Mouse (Mus musculus) spleen, adult 12 weeks (tissue): ENCODE data around the gene Bptf.
"Not testable (repeated sequence)": the region's sequence is repeated elsewhere in the genome, so short reads cannot be mapped to it uniquely, and the experiment has no call there.

ENCODE experiments used
- DNase-seq: peaks from one replicate; pipeline ENCODE4 v3.0.0; 2022; ENCODE audit warnings: low spot score

Bptf gene

DNA sequence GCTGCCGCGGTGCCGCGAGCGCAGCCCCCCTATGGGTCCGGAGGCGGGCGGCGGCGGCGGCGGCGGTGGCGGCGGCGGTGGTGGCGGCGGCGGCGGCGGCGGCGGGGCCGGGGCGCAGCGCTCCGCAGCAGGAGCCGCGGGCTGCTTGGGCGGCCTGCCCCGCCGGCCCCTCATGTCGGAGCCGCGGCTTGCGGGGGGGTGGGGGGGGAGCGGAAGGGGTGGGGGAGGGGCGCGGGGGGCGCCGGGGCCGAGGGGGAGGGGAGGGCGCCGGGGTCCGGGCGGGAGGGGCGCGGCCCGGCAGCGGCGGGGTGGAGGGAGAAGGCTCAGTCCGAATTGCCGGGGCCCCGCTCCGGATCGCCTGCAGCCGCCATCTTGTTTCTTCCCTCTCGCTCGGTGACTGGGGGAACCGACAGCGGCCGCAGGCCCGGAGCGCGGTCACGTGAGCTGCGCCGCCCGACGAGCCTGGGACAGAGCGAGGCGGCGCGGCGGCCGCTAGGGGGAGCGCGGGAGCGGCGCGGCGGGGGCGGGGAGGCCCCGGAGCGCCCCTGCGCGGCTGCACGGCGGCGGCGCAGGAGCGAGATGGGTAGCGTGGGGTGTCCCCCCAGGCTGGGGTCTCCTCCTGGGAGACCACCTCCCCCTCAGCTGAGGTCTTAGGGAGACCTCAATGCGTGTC, at the start of gene Bptf:
Gene Bptf, minus strand, starts transcription at position 379 of the 673 bp plus-strand sequence.
- peak; percentile 82 for DNase-seq

DNA sequence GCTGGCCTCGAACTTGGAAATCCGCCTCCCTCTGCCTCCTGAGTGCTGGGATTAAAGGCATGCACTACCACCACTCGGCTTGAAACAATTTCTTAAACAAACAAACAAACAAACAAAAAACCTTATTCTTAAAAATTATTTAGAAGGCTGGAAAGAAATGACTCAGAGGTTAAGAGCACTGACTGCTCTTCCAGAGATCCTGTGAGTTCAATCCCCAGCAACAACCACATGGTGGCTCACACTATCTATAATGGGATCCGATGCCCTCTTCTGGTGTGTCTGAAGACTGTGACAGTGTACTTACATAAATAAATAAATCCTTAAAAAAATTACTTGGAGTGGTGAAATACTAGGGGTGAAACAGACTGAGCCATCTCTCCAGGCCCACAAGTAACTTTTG, 29.3 kb upstream of the Bptf start:
- DNase-seq, result no peak

DNA sequence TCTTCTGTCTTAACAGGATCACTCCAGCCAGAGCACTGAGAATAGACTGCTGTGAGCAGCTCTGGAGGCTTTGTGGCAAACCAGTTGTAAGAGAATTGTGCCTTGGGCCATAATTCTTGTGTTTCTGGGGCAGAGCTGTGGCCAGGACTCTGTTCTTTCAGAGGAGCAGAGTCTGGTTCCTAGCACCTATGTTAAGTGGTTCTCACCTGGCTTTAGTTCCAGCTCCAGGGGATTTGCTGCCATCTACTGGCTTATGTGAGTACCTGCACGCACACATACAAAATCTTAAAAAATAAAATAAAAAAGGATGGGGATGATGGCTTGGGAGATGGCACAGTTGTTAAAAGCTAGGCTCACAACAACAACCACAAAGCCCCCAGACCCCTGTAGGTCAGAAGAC, 27.1 kb upstream of the Bptf start:
- DNase-seq, result no peak

DNA sequence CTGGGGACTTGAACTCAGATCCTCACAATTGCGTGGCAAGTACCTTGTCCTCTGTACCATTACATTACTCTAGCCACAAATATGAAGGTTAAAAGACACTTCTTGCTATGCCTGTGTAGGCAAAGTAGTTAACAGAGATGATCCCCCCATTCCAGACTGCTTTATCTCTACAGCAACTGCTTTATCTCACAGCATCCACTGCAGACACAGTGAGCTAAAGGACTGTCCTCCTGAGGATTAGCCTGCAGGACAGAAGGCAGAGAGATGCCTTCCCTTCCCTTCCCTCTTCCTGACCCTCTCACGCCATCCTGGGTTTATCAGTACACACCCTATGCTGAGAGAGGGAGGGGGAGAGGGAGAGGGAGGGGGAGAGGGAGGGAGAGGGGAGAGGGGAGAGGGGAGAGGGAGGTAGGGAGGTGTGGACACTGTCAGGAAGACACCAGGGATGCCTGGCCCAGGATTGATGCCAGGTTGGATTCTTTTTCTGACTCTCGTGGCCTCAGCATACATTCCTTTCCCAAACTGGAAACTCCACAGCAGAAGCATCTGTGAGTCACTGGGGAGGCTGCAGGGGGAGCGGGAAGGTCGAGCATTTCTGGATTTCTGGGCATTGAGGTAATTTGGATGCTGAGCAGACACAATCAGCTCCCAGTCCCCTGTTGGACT, 25.2 kb upstream of the Bptf start:
- DNase-seq, result no peak

DNA sequence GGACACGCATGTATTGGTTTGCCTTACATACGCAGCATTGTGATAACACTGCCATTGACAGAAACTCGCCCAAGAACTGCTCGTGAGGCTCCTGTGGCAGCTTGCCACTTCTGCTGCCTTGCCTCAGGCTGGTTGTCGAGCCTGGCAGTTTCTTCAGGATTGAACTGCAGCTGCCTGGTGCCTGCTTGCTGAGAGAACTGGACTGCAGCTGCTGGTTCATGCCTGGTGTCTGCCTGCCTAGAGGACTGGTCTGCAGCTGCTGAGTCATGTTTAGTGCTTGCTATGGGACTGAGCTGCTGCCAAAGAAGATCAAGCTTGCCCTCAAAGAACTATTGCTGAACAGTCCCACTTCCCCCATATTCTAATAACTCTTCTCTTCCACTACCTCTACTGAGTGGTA, 23.4 kb upstream of the Bptf start:
- DNase-seq, result no peak

DNA sequence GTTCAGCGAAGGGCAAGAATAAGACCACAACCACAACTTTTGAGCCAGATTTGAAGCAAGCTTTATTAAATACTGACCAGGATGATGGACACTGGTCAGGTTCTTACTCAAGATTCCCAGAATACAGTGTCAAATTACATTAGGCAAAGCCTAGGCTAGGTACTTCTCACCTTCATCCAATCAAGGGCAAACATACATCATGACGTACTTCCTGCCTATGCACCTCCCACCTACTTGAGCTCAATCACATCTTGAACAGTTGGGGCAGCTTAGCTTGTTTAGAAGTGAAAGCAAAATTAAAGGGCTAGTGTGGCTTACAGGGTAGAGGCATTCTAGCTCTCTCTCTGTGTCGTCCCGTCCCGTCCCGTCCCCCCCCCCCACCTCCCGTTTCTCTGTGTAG, 22.5 kb upstream of the Bptf start:
- DNase-seq, result no peak

DNA sequence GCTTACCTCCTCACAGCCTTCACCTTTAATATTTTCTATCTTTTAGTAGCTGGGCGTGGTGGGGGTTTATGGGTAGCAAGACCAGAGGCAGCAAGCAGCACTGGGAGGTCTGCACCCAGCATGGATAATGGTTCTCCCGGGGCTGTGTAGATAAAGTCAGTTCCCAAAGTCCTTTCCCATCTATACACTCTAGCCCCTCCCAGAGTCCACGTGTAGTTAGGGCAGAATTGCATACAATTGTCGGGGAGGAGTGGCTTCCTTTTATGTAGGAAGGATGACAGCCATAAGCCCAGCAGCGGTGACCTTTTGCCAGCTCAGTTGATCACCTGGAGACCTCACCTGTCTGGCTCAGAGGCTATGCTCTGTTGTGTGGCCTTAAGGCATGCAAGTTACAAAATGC, 21.7 kb upstream of the Bptf start:
- DNase-seq, result no peak

DNA sequence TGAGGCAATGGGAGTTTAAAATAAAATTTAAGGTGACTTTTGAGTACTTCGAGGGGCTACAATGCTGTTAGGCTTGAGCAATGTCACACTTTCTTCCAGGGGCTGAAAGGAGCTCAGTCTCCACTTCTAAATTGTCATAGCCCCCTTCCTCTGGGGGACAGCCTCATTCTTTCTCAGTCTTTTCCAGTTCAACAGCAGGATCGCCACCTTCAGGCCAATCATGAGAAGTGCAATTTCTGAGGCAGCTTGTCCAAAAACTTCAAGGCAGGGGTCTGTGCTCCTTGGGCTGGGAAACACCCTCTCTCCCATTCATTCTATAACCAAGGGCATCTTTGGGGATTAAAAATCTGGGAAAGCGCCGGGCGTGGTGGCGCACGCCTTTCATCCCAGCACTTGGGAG, 19.9 kb upstream of the Bptf start:
- DNase-seq, result no peak

DNA sequence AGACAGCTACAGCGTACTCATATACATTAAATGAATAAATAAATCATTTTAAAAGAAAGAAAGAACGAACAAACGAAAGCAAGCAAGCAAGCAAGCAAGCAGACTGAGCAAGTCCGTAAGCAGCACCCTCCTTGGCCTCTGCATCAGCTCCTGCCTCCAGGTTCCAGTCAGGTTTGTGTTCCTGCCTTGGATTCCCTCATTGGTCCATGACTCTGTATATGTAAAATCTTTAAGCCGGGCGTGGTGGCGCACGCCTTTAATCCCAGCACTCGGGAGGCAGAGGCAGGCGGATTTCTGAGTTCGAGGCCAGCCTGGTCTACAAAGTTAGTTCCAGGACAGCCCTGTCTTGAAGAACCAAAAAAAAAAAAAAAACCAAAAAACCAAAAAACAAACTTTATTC, 12.0 kb upstream of the Bptf start:
- not testable (repeated sequence) for DNase-seq

DNA sequence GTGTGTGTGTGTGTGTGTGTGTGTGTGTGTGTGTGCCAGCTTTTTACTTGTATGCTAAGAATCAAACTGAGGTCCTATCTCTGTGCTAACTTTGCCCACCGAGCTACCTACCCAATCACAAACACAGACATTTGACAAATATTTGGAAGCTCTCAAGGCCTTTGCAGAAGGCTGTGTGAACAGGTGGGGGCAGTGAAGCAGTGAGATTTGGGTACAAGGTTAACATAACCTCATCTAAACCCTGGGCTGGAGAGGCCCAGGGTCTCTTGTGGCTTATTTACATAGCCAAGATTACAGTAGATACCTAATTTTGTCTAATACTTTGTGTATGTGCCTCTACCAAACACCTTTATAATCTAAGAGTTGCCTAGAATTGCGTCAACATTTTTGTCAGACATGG, 10.5 kb upstream of the Bptf start:
- DNase-seq, result no peak

DNA sequence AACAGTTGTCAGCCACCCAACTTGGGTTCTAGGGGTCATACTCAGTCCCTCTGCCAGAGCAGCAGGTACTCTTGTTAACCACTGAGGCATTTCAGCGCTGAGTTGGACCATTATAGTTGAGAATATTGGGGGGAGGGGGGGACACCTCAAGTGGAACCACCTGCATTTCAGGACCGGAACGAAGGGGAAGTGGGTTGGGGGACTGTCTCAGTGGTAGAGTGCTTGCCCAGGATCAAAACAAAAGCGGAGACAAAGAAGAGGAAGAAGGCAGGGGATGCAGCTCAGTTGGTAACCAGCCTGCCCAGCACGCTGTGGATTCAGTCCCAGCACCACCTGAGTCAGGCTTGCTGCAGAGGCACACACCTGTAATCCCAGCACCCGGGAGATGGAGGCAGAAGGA, 8.8 kb upstream of the Bptf start:
- DNase-seq, result no peak

DNA sequence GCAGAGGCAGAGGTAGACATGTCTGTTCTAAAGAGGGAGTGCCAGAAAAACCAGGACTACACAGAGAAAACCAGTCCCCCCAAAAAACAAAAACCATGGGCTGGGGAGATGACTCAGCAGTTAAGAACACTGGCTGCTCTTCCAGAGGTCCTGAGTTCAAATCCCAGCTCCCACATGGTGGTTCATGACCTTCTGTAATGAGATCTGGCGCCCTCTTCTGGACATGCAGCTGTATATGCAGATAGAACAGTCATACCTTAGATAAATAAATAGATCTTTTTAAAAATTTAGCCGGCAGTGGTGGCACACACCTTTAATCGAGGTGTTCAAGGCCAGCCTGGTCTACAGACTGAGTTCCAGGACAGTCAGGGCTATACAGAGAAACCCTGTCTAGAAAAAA, 6.7 kb upstream of the Bptf start:
- peak; percentile 27 for DNase-seq

DNA sequence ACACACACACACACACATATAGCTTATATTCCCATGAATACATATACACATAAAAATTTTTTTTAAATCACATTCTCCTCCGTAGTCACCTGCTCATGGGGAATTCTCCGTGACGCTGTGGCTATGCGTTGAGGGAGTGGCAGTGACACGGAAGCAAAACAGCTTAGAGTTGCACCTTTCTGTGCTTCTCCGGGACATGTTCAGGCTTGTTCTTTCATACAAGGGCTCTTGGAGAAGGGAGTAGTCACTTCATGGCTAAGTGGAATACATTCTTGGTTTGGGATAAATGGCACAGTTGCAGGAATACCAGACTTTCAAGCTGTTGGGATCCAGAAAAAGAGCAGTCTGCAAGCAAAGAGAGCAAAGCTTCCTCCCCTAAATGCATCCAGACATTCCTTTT, 5.7 kb upstream of the Bptf start:
- DNase-seq, result no peak

DNA sequence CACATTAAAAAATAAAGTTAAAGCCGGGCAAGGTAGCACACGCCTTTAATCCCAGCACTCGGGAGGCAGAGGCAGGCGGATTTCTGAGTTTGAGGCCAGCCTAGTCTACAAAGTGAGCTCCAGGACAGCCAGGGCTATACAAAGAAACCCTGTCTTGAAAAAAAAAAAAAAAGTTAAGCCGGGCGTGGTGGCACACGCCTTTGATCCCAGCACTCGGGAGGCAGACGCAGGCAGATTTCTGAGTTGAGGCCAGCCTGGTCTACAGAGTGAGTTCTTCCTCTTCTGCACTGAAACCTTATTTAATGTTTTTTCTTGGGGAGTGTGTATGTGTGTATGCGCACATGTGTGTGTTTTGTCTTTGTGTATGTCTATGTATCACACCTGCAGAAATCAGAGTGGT, 4.5 kb upstream of the Bptf start:
- DNase-seq, result not testable (repeated sequence)

DNA sequence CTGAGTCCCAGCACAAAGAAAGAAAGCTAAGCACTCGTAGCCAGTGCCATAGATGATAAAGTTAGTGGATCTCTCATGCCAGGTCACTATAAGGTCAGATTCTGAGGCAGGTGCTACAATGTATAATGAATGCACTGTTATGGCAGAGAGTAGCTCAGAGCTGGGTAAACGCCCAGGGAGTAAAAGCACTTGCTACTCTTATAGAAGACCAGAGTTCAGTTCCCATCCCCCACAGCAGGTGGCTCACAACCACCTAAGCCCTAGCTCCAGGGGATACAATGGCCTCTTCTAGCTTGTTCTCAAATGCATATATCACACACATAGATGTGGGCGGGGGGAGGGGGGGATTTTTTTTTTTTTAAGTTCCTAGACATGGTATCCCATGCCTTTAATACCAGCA, 3.8 kb upstream of the Bptf start:
- DNase-seq, result no peak

DNA sequence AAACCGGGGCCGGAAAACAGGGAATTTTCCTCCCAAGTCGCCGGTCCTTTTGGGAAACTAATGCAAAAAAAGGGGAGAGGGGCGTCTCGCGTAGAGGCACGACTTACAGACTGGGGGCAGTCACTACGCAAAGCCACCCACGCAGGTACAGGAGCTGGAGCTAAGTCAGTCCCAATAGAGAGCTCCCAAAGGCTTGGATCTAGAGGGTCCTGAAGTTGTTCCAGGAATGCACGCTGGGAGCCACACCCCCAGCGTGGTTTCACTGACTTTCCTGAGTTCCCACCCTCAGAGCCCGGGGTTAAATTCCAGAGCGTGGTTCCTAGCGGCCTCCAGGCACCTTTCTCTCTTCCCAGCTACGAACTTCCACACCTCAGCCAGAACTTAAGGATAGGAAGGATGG, 499 bp upstream of the Bptf start:
- no peak for DNase-seq

DNA sequence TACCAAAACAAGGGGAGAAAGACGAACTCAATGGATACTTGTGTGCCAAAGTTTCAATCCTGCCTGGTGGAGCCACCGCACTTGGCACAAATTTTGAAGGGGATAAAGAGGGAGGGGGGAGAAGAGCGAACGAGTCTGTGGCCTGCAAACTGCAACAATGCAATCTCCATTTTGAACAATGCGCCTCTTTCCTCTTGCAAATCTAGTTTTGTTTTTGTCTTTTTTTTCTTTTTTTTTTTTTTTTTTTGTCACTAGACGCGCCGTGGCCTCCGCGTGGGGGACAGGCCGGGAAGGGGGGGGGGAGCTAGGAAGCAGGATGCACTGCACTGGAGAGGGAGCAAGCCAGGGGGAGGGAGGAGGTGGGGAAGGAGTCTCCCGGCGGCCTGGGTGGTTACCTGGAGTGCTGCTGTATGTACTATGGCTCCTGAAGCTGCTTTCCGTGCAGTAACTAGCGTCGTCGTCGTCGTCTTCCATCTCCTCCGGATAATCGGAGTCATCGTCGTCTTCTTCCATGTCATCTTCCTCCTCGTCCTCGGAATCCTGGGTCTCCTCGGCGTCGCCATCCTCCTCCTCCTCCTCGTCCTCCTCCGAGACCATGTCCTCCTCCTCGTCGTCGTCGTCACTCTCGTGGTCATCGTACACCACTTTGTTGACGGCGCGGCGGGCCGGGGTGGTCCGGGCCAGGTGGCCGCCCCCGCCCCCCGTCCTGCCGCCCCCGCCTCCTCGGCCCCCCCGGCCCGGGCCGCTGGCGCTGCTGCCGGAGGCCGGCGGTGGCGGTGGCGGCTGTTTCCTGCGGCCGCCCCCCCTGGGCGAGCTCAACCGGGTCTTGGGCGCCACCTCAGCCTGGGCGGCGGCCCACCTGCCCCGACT, 813 bp downstream of the Bptf start:
- peak; percentile 44 for DNase-seq

DNA sequence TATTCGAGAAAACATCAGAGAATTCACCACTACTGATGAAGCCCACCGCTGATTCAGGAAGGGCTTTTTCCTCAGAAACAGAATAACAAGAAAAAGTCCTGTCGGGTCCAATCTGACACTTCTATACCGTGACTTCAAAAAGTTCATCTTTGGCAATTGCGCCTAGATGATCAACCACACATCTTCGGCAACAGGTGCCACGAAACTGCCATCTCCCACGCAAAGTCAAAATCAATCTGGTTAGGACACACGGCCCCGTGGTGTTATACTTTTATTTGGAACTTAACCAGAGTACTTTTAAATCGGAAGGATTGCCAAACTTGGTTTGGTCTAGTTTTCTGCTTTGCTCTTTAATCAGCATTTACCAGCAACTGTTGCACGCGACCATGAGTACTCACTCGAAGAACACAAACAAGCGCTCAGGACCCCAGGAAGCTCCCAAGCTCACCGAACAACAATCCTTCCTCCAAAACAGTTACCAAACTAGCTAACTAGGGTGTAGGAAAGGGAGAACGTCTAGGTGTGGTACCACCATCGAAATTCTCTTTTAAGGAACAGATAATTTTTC, 1.6 kb downstream of the Bptf start:
- DNase-seq, result no peak

DNA sequence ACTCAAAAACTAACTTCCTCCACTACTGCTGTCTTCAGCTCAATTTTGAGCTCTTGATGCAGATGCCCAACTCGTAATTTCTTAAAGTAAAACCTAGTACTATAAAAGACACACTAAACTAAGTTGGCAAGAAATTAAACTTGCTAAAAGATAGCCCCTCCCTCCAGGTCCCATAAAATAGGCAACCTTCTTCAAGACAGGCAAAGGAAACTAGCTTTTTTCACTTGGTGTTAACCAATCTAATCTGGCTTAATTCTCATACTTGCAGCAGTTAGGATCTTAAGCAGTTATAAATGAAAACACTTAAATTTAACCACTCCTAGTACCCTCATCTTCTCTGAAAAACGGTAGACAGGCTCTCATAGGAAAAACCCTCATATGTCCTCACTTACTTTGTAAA, 2.3 kb downstream of the Bptf start:
- no peak for DNase-seq

DNA sequence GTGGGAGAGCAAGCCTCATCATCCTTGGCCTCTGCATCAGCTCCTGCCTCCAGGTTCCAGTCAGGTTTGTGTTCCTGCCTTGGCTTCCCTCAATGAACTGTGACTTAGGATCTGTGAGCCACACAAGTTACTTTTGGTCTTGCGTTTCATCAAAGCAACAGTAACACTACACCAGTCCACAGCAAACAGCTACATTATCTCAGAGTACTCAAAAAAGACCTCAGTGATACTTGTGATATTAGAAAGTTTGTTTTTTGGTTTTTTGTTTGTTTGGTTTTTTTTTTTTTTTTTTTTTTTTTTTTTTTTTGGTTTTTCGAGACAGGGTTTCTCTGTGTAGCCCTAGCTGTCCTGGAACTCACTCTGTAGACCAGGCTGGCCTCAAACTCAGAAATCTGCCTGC, 5.2 kb downstream of the Bptf start:
- DNase-seq, result not testable (repeated sequence)

DNA sequence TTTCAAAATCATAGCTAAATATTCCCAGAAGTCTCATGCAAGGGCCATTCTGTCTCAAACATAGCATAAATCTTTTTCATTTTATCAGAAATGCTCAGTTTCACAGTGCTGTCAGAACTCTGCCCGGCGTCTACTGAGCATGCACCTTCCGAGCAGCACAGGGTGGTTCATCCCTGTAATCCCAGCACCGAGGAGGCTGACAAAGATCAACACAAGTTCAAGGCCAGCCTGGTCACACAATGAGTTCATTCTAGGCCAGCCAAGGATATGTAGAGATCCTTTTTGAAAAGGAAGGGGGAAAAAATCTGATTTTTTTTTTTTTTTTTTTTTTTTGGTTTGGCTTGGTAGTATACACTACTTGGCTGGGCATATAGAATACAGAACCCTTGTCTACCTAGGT, 6.9 kb downstream of the Bptf start:
- DNase-seq, result no peak

DNA sequence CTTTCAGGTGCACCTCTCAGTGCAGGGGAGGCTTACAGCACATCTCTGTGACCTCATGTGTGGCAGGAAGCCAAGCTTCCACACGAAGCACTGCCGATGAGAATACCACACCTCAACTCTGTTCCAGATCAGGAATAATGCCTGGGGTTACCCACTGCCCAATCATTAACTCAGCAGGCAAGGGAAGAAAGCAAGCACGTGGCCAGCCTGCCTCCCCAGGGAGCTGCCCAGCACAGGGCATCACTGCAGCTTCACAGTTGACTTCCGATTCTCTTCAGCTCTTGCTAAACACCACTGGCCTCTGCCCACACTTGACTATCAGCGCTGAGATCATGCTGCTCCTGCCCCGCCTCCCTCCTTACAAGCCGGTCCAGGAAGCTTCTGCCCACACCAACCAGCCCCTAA, 7.6 kb downstream of the Bptf start:
- peak; percentile 39 for DNase-seq

DNA sequence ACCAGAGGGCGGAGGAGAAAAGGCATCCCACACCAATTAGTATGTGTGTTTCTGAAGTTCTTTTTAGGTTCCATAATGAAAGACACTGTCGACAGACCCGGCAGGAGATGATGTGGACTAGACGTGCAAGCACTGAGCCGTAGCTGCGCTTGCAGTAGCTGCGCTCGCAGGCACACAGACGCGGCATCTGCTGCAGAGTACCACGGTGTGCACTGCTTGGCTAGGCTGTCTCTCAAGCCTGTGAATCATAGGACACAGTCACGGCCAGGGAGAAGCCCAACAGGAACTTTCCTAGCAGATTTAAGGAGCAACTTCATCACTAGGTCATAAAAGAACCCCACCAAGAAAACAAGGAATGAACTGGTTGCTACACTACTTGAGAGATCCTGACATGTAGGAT, 14.1 kb downstream of the Bptf start:
- DNase-seq, result no peak
